Mouse (Mus musculus) bone marrow macrophage, adult 2 months (primary cell): ENCODE measurements around the gene Hist1h4d.

ENCODE experiments used
- CTCF ChIP-seq: IDR thresholded peaks from 2 replicates; pipeline ENCODE4 v1.5.1; 2012; ENCODE audit warnings: low read depth, mild to moderate bottlenecking, low read length, moderate library complexity
- POLR2A ChIP-seq: IDR thresholded peaks from 2 replicates; pipeline ENCODE4 v1.6.1; 2012; ENCODE audit warnings: mild to moderate bottlenecking, low read depth, low read length, borderline replicate concordance

DNA sequence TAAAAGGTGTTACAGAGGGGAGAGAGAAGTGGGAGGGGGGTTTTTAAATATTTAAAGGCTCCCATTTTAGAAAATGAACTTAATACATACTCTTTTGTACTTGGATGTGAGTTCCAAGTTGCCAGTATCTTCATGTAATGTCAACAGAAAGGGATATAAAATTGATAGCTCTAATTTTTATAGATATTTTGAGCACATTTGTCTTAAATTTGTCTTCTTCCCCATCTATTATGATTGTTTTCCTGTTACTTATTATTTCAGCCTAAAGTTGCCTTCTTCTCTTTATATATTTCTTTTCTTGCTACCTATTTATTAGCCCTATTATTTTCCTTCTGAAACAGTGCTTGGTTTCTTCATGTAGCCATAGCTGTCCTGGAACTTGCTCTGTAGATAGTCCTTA is 28.4 kb upstream of the Hist1h4d start, which contains the start of gene Hist1h1d:
- TF ChIP-seq CTCF (no peak), POLR2A (no peak)
